Mouse (Mus musculus) heart, embryonic 10.5 days (tissue): ENCODE results near the gene Sgk1. TPM values are rescaled to one million over a fixed set of nuclear protein-coding genes. Genes with fewer than 3 reads are reported as not detected.
"Not testable (repeated sequence)": the region's sequence is repeated elsewhere in the genome, so short reads cannot be mapped to it uniquely, and the experiment has no call there.

Experiments used
- DNase-seq: peaks from one replicate; pipeline ENCODE4 v3.0.0-alpha.2; 2017; ENCODE audit warnings: low spot score
- H3K27ac ChIP-seq: fragments of 300-500 bp; sonication (generic); 2 replicates; pipeline ENCODE4 v1.5.1; 2016; ENCODE audit warnings: mild to moderate bottlenecking
- H3K27me3 ChIP-seq: fragments of 300-500 bp; sonication (generic); 2 replicates; pipeline ENCODE4 v1.6.1; 2016; ENCODE audit warnings: mild to moderate bottlenecking; ENCODE audit not compliant: poor library complexity, insufficient read depth, severe bottlenecking
- H3K36me3 ChIP-seq: fragments of 300-500 bp; sonication (generic); 2 replicates; pipeline ENCODE4 v1.6.1; 2016; ENCODE audit warnings: mild to moderate bottlenecking, moderate library complexity
- H3K4me1 ChIP-seq: fragments of 300-500 bp; sonication (generic); 2 replicates; pipeline ENCODE4 v1.6.1; 2016; ENCODE audit warnings: mild to moderate bottlenecking
- H3K4me3 ChIP-seq: fragments of 300-500 bp; sonication (generic); 2 replicates; pipeline ENCODE4 v1.5.1; 2016; ENCODE audit warnings: mild to moderate bottlenecking, moderate library complexity
- H3K9me3 ChIP-seq: fragments of 300-500 bp; sonication (generic); 2 replicates; pipeline ENCODE4 v1.6.1; 2016; ENCODE audit warnings: mild to moderate bottlenecking, moderate library complexity
- WGBS: fragments of 180-500 bp; shearing (Covaris S2); methylation state at CpG from one replicate; pipeline ENCODE4 v1.1.7; 2016; 5-methylcytosine and 5-hydroxymethylcytosine counted together
- polyA plus RNA-seq: library from polyadenylated mRNA; unstranded; fragments of >200 nt; fragmentation: Nextera tagmentation; extraction: Ambion mirVana; gene quantifications from 2 replicates; pipeline ENCODE4 v1.2.1, GENCODE M21; 2016

The Sgk1 gene
- polyA plus RNA-seq, 1 experiment from 2014 or later = 20.5 TPM

DNA sequence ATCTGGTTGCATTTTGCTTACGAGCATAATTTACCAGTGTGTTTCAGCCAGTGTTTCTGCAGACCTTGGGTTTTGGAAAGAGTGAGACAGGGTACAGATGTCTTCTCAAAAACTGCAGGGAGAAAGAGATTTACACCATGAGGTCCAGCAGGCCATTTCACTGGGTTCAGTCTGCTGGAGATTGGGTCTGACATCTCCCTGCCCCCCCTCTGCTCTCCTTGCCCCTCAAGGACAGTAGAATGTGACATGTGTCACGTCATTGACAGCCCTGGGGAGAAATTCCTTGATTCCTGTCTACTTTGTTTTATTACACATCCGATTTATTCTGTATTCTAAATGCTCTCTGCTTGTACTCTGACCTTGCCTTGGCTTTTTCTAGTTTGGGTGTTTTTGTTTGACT lies 2.5 kb downstream of the Sgk1 start:
- 69% methylated on average over 3 of the region's 3 CpGs for WGBS
- peaks cover 23% of the 10 kb centered on the region for H3K27me3 ChIP-seq
- H3K36me3 ChIP-seq = no peaks in the 10 kb centered on the region
- H3K4me1 ChIP-seq = peaks cover 16% of the 10 kb centered on the region
- no peaks in the 10 kb centered on the region for H3K9me3 ChIP-seq
- no peak overlapping the region for H3K4me3 ChIP-seq
- no peak for DNase-seq
- H3K27ac ChIP-seq = no peak overlapping the region

DNA sequence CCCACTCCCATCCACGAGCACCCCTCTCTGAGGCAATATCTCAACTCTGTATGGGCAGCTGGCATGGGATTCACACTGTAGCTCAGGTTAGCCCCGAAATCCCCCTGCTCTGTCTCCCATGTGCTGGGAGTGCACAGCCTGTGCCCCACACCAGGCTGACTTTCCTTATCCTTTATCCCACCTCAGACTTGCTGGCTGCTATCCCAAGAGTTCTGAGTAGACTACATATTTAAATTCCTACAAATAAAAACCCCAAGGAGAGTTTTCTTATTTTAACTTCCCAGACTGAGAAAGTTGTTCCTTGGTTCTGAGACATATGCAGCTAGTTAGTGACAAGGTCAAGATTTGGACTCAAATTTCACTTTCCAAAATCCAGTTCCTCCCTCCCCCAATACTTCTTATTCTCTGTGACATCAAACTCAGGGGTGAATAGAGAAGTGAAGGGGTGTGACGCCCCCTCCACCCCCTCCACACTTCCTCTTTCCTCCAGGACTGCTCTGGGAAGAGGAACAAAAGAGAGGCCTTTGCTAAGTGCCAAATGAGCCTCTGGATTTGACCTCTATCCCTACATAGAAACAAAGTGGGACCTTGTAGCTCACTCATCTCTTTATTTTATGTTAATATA lies 7.3 kb downstream of the Sgk1 start:
- Histone ChIP-seq H3K27me3 (no peaks in the 10 kb centered on the region; the same call in 1 of the 2 replicates), H3K4me3 (no peak overlapping the region), H3K4me1 (peaks cover 9% of the 10 kb centered on the region; the same call in 1 of the 2 replicates), H3K9me3 (no peaks in the 10 kb centered on the region), H3K27ac (no peak overlapping the region), H3K36me3 (no peaks in the 10 kb centered on the region)
- WGBS = 58% methylated on average over 3 of the region's 3 CpGs
- DNase-seq = no peak

DNA sequence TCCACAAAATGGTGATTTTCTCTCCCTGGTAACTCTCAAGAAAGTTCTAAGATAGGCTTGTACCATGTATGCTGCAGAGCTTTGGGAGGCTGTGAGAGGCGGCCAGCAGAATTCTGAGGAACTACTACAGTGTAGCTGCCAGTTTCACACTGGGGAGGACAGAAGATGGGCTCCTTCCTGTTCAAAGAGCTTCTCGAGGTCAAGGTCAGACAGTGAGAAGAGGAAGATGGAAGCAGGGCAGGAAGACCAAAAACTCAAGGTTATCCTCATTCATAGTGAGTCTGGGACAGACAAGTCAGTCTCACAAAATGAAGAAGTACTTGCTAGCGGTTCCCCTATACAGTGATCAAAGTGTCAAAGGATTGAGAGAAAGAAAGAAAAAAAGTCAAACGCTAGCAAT lies 8.3 kb downstream of the Sgk1 start:
- Histone ChIP-seq H3K9me3 (no peaks in the 10 kb centered on the region), H3K27ac (no peak overlapping the region)

DNA sequence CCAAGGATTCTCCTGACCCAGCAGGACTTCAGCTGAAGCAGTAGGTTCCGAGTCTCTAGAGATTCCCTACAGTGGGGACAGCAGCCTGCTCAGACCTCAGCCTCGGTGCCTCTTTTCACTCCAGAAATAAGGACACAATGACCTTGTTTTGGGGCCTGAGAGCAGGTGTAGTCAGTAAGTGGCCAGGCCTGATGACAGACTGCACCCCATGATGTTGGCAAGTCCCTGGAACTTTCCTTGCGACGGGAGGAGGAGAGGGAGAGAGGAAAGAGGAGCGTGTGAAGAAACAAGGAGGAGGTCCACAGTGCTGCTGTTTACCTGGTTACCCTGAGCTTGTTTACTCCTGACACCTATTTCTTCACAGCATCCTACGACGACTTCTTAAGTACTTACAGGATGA lies 9.5 kb downstream of the Sgk1 start:
- 0 out of 2 replicates have a peak overlapping the region, but pooled peaks have one; percentile 47 for H3K27ac ChIP-seq
- 52% methylated on average over 7 of the region's 7 CpGs for WGBS
- H3K27me3 ChIP-seq = no peaks in the 10 kb centered on the region
- DNase-seq = no peak
- no peaks in the 10 kb centered on the region for H3K9me3 ChIP-seq
- H3K4me1 ChIP-seq = peaks cover 9% of the 10 kb centered on the region; the same call in 1 of the 2 replicates
- no peak overlapping the region for H3K4me3 ChIP-seq
- no peaks in the 10 kb centered on the region for H3K36me3 ChIP-seq

More for the DNA sequence above, 8.3 kb downstream of the Sgk1 start:
- Histone ChIP-seq H3K4me1 (peaks cover 9% of the 10 kb centered on the region; the same call in 1 of the 2 replicates), H3K36me3 (no peaks in the 10 kb centered on the region), H3K4me3 (no peak overlapping the region), H3K27me3 (no peaks in the 10 kb centered on the region)
- WGBS = 80% methylated on average over 4 of the region's 4 CpGs
- no peak for DNase-seq

DNA sequence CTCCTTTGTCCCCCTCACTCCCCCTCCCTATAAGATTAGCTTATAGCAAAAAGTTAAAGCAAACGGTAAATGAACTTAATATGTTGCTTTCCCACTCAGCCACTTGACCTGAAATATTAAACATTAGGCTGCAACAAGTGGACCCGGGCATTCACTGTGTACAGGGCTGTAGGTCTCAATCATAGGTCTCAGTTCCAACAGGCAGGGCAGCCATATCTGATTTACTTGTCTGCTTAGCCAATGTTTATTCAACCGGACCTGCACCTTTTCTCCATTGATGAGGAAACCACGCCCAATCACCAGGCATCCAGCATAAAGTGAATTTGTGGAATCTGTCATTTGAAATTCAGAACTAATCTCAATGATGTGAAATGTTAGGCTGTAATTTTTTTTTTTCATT lies 10.1 kb downstream of the Sgk1 start:
- no peak for DNase-seq
- Histone ChIP-seq H3K4me1 (peaks cover 9% of the 10 kb centered on the region; the same call in 1 of the 2 replicates), H3K27ac (peak overlapping the region; percentile 47; the same call in 1 of the 2 replicates), H3K27me3 (no peaks in the 10 kb centered on the region), H3K9me3 (no peaks in the 10 kb centered on the region), H3K36me3 (no peaks in the 10 kb centered on the region), H3K4me3 (no peak overlapping the region)
- 82% methylated on average over 4 of the region's 4 CpGs for WGBS

DNA sequence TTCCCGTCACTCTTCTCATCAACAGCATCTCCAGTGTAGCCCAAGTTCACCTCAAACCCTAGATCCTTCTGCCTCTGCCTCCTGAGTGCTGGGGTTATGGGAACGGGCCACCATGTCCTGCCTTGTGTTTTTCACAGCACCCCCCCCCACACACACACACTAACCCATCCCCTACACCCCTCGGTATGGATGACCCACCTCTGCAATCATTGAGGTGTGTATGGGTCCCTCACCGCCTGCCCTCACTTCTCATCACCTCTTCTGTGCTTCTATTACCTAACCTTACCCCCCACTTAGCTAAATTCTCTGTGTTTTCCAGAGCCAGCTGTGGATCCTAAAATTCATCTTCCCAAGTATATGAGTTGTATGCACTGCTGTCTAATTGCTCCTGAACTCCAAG lies 16.4 kb downstream of the Sgk1 start:
- H3K27ac ChIP-seq = no peak overlapping the region
- no peaks in the 10 kb centered on the region for H3K4me1 ChIP-seq
- no peak overlapping the region for H3K4me3 ChIP-seq
- H3K9me3 ChIP-seq = no peaks in the 10 kb centered on the region
- H3K27me3 ChIP-seq = no peaks in the 10 kb centered on the region
- H3K36me3 ChIP-seq = no peaks in the 10 kb centered on the region
- no peak for DNase-seq
- WGBS = 84% methylated on average over 4 of the region's 4 CpGs

DNA sequence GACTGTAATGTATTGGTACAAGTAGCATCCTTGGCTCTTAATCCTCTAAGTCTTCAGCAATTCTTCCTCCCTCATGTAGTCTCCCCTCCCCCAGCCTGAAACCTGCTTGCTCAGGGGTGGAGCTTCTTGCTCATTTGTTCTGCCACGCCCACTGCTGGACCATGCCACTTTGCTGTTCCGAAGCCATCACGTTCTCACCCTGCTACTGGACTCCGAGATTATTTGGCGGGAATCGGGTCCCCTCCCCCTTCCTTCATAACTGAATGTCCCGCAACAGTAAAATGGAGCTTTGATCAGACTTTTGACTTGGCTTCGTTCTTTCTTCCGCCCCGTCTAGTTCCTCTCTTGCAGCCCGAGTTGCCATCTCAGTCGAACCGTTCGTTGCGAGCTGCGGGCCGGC lies 16.9 kb downstream of the Sgk1 start:
- not testable (repeated sequence) for DNase-seq, H3K4me3 ChIP-seq, H3K9me3 ChIP-seq, H3K27me3 ChIP-seq, H3K4me1 ChIP-seq, H3K36me3 ChIP-seq, H3K27ac ChIP-seq
- 88% methylated on average over 17 of the region's 17 CpGs for WGBS

DNA sequence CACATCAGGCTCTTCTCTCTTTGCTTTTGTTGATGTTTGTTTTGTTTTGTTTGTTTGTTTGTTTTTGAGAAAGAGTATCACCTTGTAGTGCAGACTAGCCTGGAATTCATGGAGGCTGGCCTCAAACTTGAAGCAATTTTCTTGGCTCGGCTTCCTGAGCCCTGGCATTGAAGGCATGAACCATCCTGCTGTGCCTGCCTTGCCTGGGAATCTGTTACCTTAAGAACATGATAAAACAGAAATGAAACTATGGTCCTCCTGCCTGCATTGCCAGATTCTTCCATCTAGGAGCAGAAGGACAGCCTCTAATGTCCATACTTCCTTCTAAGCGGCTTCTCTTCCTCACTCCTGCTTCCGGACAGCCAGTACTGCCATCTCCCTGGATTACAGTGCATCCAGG lies 17.4 kb downstream of the Sgk1 start:
- Histone ChIP-seq H3K36me3 (no peaks in the 10 kb centered on the region), H3K4me3 (no peak overlapping the region), H3K27ac (no peak overlapping the region), H3K27me3 (no peaks in the 10 kb centered on the region), H3K4me1 (no peaks in the 10 kb centered on the region), H3K9me3 (no peaks in the 10 kb centered on the region)
- no peak for DNase-seq
- 84% methylated on average over 3 of the region's 3 CpGs for WGBS

DNA sequence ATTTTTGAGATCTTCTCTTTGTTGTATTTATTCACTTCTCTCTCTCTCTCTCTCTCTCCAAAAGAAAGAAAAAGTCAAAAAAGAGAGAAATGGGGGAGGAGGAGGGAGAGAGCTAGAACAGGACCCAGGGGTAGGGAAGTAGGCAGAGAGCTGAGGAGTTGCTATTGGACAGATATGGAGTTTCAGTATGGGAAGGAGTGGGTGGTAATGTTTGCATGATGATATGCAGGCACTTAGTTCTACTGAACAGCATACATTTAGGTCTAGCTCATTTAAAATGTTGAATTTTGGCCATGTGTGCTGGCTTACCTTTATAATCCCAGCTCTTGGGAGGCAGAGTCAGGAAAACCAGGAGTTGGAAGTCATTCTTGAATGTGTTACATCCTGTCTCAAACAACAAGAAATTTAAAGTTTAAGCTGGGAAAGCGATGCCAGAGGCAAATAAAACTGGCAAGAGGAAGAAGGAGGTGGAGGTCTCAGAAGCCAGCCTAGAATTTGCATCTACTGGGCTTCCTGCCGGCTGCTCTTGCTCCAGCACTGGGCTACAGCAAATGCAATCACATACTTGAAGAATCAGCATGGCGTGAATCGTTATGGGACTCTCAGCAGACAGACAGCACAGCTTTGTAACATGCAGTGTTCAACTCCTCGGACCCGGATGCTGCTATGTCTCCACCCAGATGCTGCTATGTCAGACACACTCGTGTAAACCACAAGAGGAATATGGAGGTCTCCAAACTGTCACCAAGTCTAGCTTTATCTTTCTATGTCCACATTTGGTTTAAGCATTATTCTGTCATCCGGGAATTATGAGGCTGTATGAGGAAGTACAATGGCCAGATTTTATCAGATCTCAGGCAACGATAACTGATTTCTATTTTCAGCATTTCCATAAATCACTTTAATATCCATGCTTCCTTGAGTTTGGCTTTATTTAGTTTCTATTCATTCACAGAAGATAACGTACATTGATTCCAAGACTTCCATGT lies 20.5 kb downstream of the Sgk1 start:
- H3K27ac ChIP-seq = no peak overlapping the region
- no peak overlapping the region for H3K4me3 ChIP-seq
- no peak for DNase-seq
- 86% methylated on average over 10 of the region's 10 CpGs for WGBS
- no peaks in the 10 kb centered on the region for H3K27me3 ChIP-seq
- no peaks in the 10 kb centered on the region for H3K36me3 ChIP-seq
- no peaks in the 10 kb centered on the region for H3K9me3 ChIP-seq
- H3K4me1 ChIP-seq = no peaks in the 10 kb centered on the region

DNA sequence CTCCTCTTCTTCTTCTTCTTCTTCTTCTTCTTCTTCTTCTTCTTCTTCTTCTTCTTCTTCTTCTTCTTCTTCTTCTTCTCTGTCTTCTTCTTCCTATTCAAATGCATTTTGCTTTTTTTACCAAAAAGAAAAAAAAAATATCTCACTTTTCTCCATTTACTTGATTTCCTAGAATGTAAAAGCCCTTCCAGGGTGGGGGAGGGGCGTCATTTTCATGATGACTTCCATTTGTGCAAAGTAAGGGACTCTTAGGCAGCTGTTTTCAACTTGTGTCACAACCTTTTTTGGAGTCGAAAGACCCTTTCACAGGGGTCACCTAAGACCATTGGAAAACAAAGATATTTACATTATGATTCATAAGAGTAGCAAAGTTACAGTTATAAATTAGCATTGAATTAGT lies 22.2 kb downstream of the Sgk1 start:
- 69% methylated on average over 2 of the region's 2 CpGs for WGBS

DNA sequence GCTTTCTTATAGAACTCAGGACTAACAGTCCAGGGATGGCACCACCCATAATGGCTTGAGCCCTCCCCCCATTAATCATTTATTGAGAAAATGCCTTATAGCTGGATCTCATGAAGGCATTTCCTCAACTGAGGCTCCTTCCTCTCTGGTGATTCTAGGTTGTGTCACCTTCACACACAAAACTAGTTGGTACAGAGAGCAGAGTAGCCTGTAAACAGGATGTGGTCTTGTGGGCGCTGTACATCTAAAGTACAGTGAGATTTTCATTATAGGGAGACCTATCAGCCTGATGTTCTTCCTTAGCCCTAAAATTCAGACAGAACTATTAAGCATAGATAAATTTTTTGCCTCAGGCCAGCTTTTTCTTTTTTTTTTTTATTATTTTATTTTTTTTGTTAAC lies 23.6 kb downstream of the Sgk1 start:
- Histone ChIP-seq H3K27me3 (no peaks in the 10 kb centered on the region), H3K9me3 (no peaks in the 10 kb centered on the region), H3K4me1 (no peaks in the 10 kb centered on the region), H3K4me3 (no peak overlapping the region), H3K27ac (no peak overlapping the region), H3K36me3 (no peaks in the 10 kb centered on the region)
- 94% methylated on average over 1 of the region's 1 CpGs for WGBS
- no peak for DNase-seq

More for the DNA sequence above, 22.2 kb downstream of the Sgk1 start:
- Histone ChIP-seq H3K4me3 (no peak overlapping the region), H3K9me3 (no peaks in the 10 kb centered on the region), H3K27ac (no peak overlapping the region), H3K4me1 (no peaks in the 10 kb centered on the region), H3K27me3 (no peaks in the 10 kb centered on the region), H3K36me3 (no peaks in the 10 kb centered on the region)
- no peak for DNase-seq

DNA sequence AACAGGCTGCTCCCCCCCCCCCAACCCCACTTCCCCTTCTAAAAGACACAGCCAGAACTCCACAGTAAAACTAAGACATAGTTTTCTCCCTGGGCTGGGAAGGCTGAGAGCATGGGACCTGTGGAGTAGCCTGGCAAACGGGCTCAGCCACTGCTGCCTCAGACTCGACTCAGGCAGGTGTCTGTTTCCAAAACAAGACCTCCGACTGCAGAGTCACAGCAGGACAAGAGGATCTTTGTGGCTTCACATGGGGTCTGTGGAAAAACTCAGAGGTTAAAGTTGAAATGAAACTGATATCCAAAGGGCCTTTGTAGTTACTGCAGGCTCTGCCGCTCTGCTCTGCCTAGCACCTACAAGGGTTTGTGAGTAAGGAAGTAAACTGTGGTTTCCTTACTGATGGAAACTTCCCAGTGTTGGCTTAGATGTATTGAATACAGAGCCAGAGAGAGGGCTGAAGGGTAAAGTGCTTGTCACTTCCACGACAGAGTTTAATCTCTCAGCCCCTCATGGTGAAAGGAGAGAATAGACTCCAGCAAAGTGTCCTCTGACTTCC lies 25.0 kb downstream of the Sgk1 start:
- H3K9me3 ChIP-seq = no peaks in the 10 kb centered on the region
- WGBS = 22% methylated on average over 5 of the region's 5 CpGs
- H3K27me3 ChIP-seq = no peaks in the 10 kb centered on the region
- H3K27ac ChIP-seq = no peak overlapping the region; the same call in 1 of the 2 replicates
- DNase-seq = no peak
- no peaks in the 10 kb centered on the region for H3K4me1 ChIP-seq
- no peaks in the 10 kb centered on the region for H3K36me3 ChIP-seq
- H3K4me3 ChIP-seq = no peak overlapping the region

DNA sequence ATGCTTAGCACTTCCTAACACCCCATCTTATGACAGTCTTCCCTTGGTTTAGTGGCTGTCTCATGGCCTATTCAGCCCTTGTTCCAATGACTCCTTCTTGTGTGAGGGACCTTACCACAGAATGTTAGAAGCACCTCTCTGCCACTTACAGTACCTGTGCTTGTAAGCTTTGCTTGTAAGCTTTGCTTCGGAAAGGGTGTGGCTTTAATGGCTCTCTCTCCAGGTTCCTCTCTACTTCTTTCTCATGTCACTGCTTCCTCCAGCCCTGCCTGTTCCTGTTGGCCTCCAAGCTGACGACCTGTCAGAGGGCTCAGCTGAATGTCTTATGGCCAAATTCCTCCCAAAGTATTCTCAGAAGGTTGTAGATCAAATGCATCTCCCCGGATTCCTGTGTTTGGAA lies 25.8 kb downstream of the Sgk1 start:
- H3K36me3 ChIP-seq = no peaks in the 10 kb centered on the region
- no peaks in the 10 kb centered on the region for H3K9me3 ChIP-seq
- H3K27ac ChIP-seq = no peak overlapping the region
- H3K4me3 ChIP-seq = no peak overlapping the region
- no peak for DNase-seq
- no peaks in the 10 kb centered on the region for H3K27me3 ChIP-seq
- 71% methylated on average over 3 of the region's 3 CpGs for WGBS
- H3K4me1 ChIP-seq = no peaks in the 10 kb centered on the region
